Mouse (Mus musculus): Measurements from ENCODE around the gene Psmd11. TPM values are rescaled to one million over a fixed set of nuclear protein-coding genes. Genes with fewer than 3 reads are reported as not detected.

The Psmd11 gene
- polyA plus RNA-seq, 2 experiments: 56.8 to 152 TPM

DNA sequence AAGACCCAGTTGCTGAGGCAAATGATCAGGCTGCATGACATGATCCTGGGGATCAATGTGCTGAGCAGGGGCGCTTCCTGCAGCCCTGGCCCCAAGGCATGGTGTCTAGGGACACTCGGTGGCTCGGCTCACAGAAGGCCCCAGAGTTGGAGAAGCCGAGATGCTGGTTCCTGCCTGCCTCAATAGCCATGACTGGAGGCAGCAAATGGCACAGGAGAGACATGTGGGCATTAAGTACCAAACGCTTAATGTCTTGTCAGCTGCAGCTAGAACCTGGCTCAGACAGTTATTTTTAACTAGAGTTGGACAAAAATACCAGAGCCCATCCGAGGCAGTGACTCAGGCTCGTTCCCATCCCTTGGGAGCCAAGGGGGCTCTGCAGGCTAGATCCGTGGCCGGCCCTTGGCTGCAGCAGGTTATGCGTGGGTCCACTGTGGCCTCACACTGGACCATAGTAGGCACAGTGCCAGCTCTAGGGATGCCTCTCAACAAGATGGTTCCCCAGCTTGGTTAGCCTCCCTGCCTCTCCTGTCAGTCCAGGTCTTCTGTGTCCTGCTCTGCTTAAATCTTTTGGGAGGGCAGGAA lies 57.3 kb downstream of the Psmd11 start:
- no peak overlapping the region for H3K9ac ChIP-seq (replicated peaks)
- DNase-seq (ENCODE audit: low read depth in 3 of 3, low spot score in 3 of 3) (no peak), ATAC-seq (ENCODE audit: insufficient read depth) (no peak)
- H3K36me3 ChIP-seq (replicated peaks; ENCODE audit: control insufficient read depth, insufficient read depth, low read depth): no peaks in the 10 kb centered on the region
- H3K4me2 ChIP-seq (ENCODE audit: low read depth): no peak overlapping the region
- TF ChIP-seq CTCF (IDR thresholded peaks at IDR 0.05; ENCODE audit: low read depth): no peak
- TF ChIP-seq EP300 (IDR thresholded peaks at IDR 0.05; ENCODE audit: low read depth): no peak
- H3K9me3 ChIP-seq (ENCODE audit: control insufficient read depth, low read length): no peaks in the 10 kb centered on the region
- 80% methylated on average over 10 of the region's 10 CpGs for WGBS (ENCODE audit: insufficient replicate concordance)
- H3K27me3 ChIP-seq (ENCODE audit: control insufficient read depth, insufficient read depth, low read length): no peaks in the 10 kb centered on the region
- no peak overlapping the region for H3K27ac ChIP-seq
- no peaks in the 10 kb centered on the region for H3K4me1 ChIP-seq (replicated peaks; ENCODE audit: control insufficient read depth in 2 of 2, insufficient read depth in 2 of 2, low read length in 1 of 2)
- H3K4me3 ChIP-seq (ENCODE audit: insufficient read depth in 1 of 2, low read depth in 2 of 2, low read length in 2 of 2): no peak overlapping the region

- no peak for DNase-seq (ENCODE audit: low read depth in 3 of 3, low spot score in 3 of 3)
- WGBS (ENCODE audit: insufficient replicate concordance): 74% methylated on average over 15 of the region's 15 CpGs
- H3K36me3 ChIP-seq (replicated peaks; ENCODE audit: control insufficient read depth, insufficient read depth, low read depth): no peaks in the 10 kb centered on the region
These were observed 59.6 kb downstream of the Psmd11 start for GRCm38 (mm10) chr11:80487904-80488587.

GRCm38 (mm10) chr11:80489172-80489881 lies 60.9 kb downstream of the Psmd11 start:
- ATAC-seq (ENCODE audit: insufficient read depth): no peak
- H3K4me2 ChIP-seq (ENCODE audit: low read depth): no peak overlapping the region
- no peaks in the 10 kb centered on the region for H3K36me3 ChIP-seq (replicated peaks; ENCODE audit: control insufficient read depth, insufficient read depth, low read depth)
- no peak overlapping the region for H3K4me3 ChIP-seq (ENCODE audit: insufficient read depth in 1 of 2, low read depth in 2 of 2, low read length in 2 of 2)
- DNase-seq (ENCODE audit: low read depth in 3 of 3, low spot score in 3 of 3): no peak
- no peak overlapping the region for H3K9ac ChIP-seq (replicated peaks)
- 38% methylated on average over 12 of the region's 12 CpGs for WGBS (ENCODE audit: insufficient replicate concordance)
- H3K27ac ChIP-seq: no peak overlapping the region
- no peaks in the 10 kb centered on the region for H3K4me1 ChIP-seq (replicated peaks; ENCODE audit: control insufficient read depth in 2 of 2, insufficient read depth in 2 of 2, low read length in 1 of 2)
- no peaks in the 10 kb centered on the region for H3K27me3 ChIP-seq (ENCODE audit: control insufficient read depth, insufficient read depth, low read length)
- TF ChIP-seq EP300 (IDR thresholded peaks at IDR 0.05; ENCODE audit: low read depth) (no peak), CTCF (IDR thresholded peaks at IDR 0.05; ENCODE audit: low read depth) (no peak)
- H3K9me3 ChIP-seq (ENCODE audit: control insufficient read depth, low read length): no peaks in the 10 kb centered on the region

More at GRCm38 (mm10) chr11:80487904-80488587, 59.6 kb downstream of the Psmd11 start:
- Histone ChIP-seq H3K9me3 (ENCODE audit: control insufficient read depth, low read length) (no peaks in the 10 kb centered on the region), H3K9ac (replicated peaks) (no peak overlapping the region), H3K27ac (no peak overlapping the region), H3K4me1 (replicated peaks; ENCODE audit: control insufficient read depth in 2 of 2, insufficient read depth in 2 of 2, low read length in 1 of 2) (no peaks in the 10 kb centered on the region), H3K4me2 (ENCODE audit: low read depth) (no peak overlapping the region), H3K27me3 (ENCODE audit: control insufficient read depth, insufficient read depth, low read length) (no peaks in the 10 kb centered on the region), H3K4me3 (ENCODE audit: insufficient read depth in 1 of 2, low read depth in 2 of 2, low read length in 2 of 2) (no peak overlapping the region)
- TF ChIP-seq CTCF (IDR thresholded peaks at IDR 0.05; ENCODE audit: low read depth) (no peak), EP300 (IDR thresholded peaks at IDR 0.05; ENCODE audit: low read depth) (no peak)
- ATAC-seq (ENCODE audit: insufficient read depth): no peak

GRCm38 (mm10) chr11:80489882-80490196 lies 61.4 kb downstream of the Psmd11 start:
- no peak overlapping the region for H3K4me2 ChIP-seq (ENCODE audit: low read depth)
- ATAC-seq (ENCODE audit: insufficient read depth) (no peak), DNase-seq (ENCODE audit: low read depth in 3 of 3, low spot score in 3 of 3) (peak in 2 of 3 experiments; percentile 9 to 27)

DNA sequence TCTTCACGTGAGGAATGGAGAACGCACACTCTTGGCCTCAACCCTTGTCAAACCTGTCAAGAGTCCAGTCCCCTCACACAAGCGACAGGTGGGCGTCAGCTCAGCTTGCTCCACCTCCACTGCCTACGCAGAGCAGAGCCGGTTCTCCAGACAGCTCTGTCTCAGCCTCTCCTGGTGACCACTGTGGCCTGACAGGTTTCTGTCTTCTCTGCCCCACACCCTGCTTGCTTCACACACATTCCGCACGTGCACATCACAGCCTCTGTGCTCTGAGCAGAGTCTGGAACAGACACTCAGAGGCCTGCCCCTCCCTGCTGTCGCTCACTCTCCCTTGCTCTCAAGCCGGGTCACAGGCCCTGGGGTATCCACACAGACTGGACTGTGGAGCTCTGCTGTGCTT lies 62.4 kb downstream of the Psmd11 start:
- DNase-seq (ENCODE audit: low read depth in 3 of 3, low spot score in 3 of 3) (no peak), ATAC-seq (ENCODE audit: insufficient read depth) (no peak)
- TF ChIP-seq CTCF (IDR thresholded peaks at IDR 0.05; ENCODE audit: low read depth): no peak
- no peaks in the 10 kb centered on the region for H3K9me3 ChIP-seq (ENCODE audit: control insufficient read depth, low read length)
- H3K9ac ChIP-seq (replicated peaks): no peak overlapping the region
- no peak overlapping the region for H3K4me3 ChIP-seq (ENCODE audit: insufficient read depth in 1 of 2, low read depth in 2 of 2, low read length in 2 of 2)
- H3K27ac ChIP-seq: no peak overlapping the region
- no peaks in the 10 kb centered on the region for H3K27me3 ChIP-seq (ENCODE audit: control insufficient read depth, insufficient read depth, low read length)
- no peak overlapping the region for H3K4me2 ChIP-seq (ENCODE audit: low read depth)
- 71% methylated on average over 10 of the region's 10 CpGs for WGBS (ENCODE audit: insufficient replicate concordance)
- no peaks in the 10 kb centered on the region for H3K4me1 ChIP-seq (replicated peaks; ENCODE audit: control insufficient read depth in 2 of 2, insufficient read depth in 2 of 2, low read length in 1 of 2)
- no peaks in the 10 kb centered on the region for H3K36me3 ChIP-seq (replicated peaks; ENCODE audit: control insufficient read depth, insufficient read depth, low read depth)

More at GRCm38 (mm10) chr11:80489882-80490196, 61.4 kb downstream of the Psmd11 start:
- 21% methylated on average over 5 of the region's 5 CpGs for WGBS (ENCODE audit: insufficient replicate concordance)
- H3K9me3 ChIP-seq (ENCODE audit: control insufficient read depth, low read length): no peaks in the 10 kb centered on the region
- no peak for TF ChIP-seq EP300 (IDR thresholded peaks at IDR 0.05; ENCODE audit: low read depth)
- no peak for TF ChIP-seq CTCF (IDR thresholded peaks at IDR 0.05; ENCODE audit: low read depth)
- no peak overlapping the region for H3K4me3 ChIP-seq (ENCODE audit: insufficient read depth in 1 of 2, low read depth in 2 of 2, low read length in 2 of 2)
- H3K36me3 ChIP-seq (replicated peaks; ENCODE audit: control insufficient read depth, insufficient read depth, low read depth): no peaks in the 10 kb centered on the region
- H3K9ac ChIP-seq (replicated peaks): no peak overlapping the region
- H3K27ac ChIP-seq: no peak overlapping the region
- H3K4me1 ChIP-seq (replicated peaks; ENCODE audit: control insufficient read depth in 2 of 2, insufficient read depth in 2 of 2, low read length in 1 of 2): no peaks in the 10 kb centered on the region
- no peaks in the 10 kb centered on the region for H3K27me3 ChIP-seq (ENCODE audit: control insufficient read depth, insufficient read depth, low read length)

All from liver, embryonic 14.5 days (tissue).